Mouse (Mus musculus) CH12.LX (cell line): ENCODE measurements at regions not wholly inside any gene's neighbourhood (a gene's known extent, or its start where the extent isn't known, plus 50 kb on each side); places are given as distances from the start of the nearest gene placed in this dataset.
A peak's percentile ranks its signal among the peaks of the same experiment; 100 is the strongest.

Source experiments
- DNase-seq: peaks from one replicate; pipeline ENCODE4 v3.0.0-alpha.2; 2013; ENCODE audit errors: extremely low read depth
- H3K27ac ChIP-seq: 2 replicates; pipeline ENCODE4 v1.5.1; 2012; ENCODE audit warnings: low read depth, mild to moderate bottlenecking, control low read depth, moderate library complexity; ENCODE audit not compliant: insufficient read depth
- H3K27me3 ChIP-seq: replicated peaks from 2 replicates; pipeline ENCODE3; 2012; ENCODE audit warnings: inconsistent platforms
- H3K36me3 ChIP-seq, 2 experiments: replicated peaks in 1 of 2; 2 replicates each; pipeline versions ENCODE3 to v1.6.1; 2012; ENCODE audit warnings: inconsistent platforms in 1 of 2, low read length in 1 of 2, mild to moderate bottlenecking in 1 of 2, mixed read lengths in 1 of 2, moderate library complexity in 1 of 2; ENCODE audit not compliant: control insufficient read depth in 1 of 2, insufficient read depth in 1 of 2
- H3K4me1 ChIP-seq, 2 experiments: 2 replicates each; pipeline ENCODE4 v1.6.1; 2012; ENCODE audit warnings: inconsistent platforms in 1 of 2, moderate library complexity in 1 of 2; ENCODE audit not compliant: insufficient read depth in 2 of 2, control insufficient read depth in 1 of 2
- H3K4me2 ChIP-seq: 2 replicates; pipeline ENCODE4 v1.6.1; 2012; ENCODE audit warnings: low read depth, mild to moderate bottlenecking, control low read depth; ENCODE audit not compliant: poor library complexity, insufficient read depth, severe bottlenecking
- H3K4me3 ChIP-seq, 3 experiments: fragments of 150-350 bp in 1 of 3; sonication (generic) in 1 of 3; replicated peaks in 1 of 3; 2 replicates each; pipeline versions ENCODE3 to v1.5.1; 2011 to 2012; ENCODE audit warnings: low read depth in 2 of 3, low read length in 2 of 3, mild to moderate bottlenecking in 2 of 3, moderate library complexity in 2 of 3, control low read depth in 1 of 3, improper control_type of control experiment in 1 of 3, inconsistent platforms in 1 of 3, mixed read lengths in 1 of 3; ENCODE audit not compliant: poor library complexity in 1 of 3
- H3K79me2 ChIP-seq: replicated peaks from 2 replicates; pipeline ENCODE4 v1.6.1; 2012; ENCODE audit warnings: mild to moderate bottlenecking, moderate library complexity; ENCODE audit not compliant: control insufficient read depth, poor library complexity, insufficient read depth, severe bottlenecking; ENCODE audit errors: extremely low read depth
- H3K9ac ChIP-seq: 2 replicates; pipeline ENCODE4 v1.6.1; 2012; ENCODE audit warnings: low read depth, mild to moderate bottlenecking, control low read depth, moderate library complexity; ENCODE audit not compliant: insufficient read depth
- H3K9me3 ChIP-seq: replicated peaks from 2 replicates; pipeline ENCODE3; 2012; ENCODE audit warnings: low read length, inconsistent platforms, mixed read lengths
- CHD1 ChIP-seq: IDR thresholded peaks from 2 replicates; pipeline ENCODE4 v1.6.1; 2012; ENCODE audit warnings: low read depth, low read length, improper control_type of control experiment, inconsistent platforms
- CTCF ChIP-seq, 2 experiments: IDR thresholded peaks in 1 of 2; conservative IDR thresholded peaks in 1 of 2; 2 replicates each; pipeline ENCODE4 v1.5.1; 2011 to 2012; ENCODE audit warnings: low read depth in 2 of 2, low read length in 2 of 2, improper control_type of control experiment in 1 of 2, inconsistent platforms in 1 of 2, mild to moderate bottlenecking in 1 of 2, moderate library complexity in 1 of 2
- GABPA ChIP-seq: IDR thresholded peaks from 2 replicates; pipeline ENCODE4 v1.6.1; 2012; ENCODE audit warnings: low read depth, low read length, improper control_type of control experiment, inconsistent platforms; ENCODE audit not compliant: insufficient replicate concordance
- JUN ChIP-seq: IDR thresholded peaks from 2 replicates; pipeline ENCODE4 v1.6.1; 2011; ENCODE audit warnings: low read depth, mild to moderate bottlenecking, low read length, improper control_type of control experiment, moderate library complexity; ENCODE audit not compliant: insufficient read depth
- MAZ ChIP-seq: IDR thresholded peaks from 2 replicates; pipeline ENCODE4 v1.6.1; 2012; ENCODE audit warnings: low read depth, mild to moderate bottlenecking, inconsistent platforms, low read length, improper control_type of control experiment, moderate library complexity
- MEF2A ChIP-seq: IDR thresholded peaks from 2 replicates; pipeline ENCODE4 v1.6.1; 2014; ENCODE audit warnings: low read depth, mild to moderate bottlenecking, inconsistent platforms, low read length, improper control_type of control experiment, borderline replicate concordance
- NELFE ChIP-seq: IDR thresholded peaks from 2 replicates; pipeline ENCODE4 v1.6.1; 2011; ENCODE audit warnings: low read depth, low read length, improper control_type of control experiment
- NRF1 ChIP-seq: IDR thresholded peaks from 2 replicates; pipeline ENCODE4 v1.6.1; 2014; ENCODE audit warnings: low read depth, mild to moderate bottlenecking, inconsistent platforms, low read length, improper control_type of control experiment, moderate library complexity
- RAD21 ChIP-seq: IDR thresholded peaks from 2 replicates; pipeline ENCODE4 v1.6.1; 2011; ENCODE audit warnings: low read depth, mild to moderate bottlenecking, low read length, improper control_type of control experiment, moderate library complexity
- SMC3 ChIP-seq: IDR thresholded peaks from 2 replicates; pipeline ENCODE4 v1.6.1; 2011; ENCODE audit warnings: low read depth, low read length, improper control_type of control experiment
- USF2 ChIP-seq: conservative IDR thresholded peaks from 2 replicates; pipeline ENCODE4 v1.6.1; 2011; ENCODE audit warnings: low read depth, low read length, improper control_type of control experiment
- ZMIZ1 ChIP-seq: IDR thresholded peaks from 2 replicates; pipeline ENCODE4 v1.6.1; 2012; ENCODE audit warnings: low read depth, mild to moderate bottlenecking, inconsistent platforms, low read length, improper control_type of control experiment
- dilution Hi-C: fragments of 300-500 bp; cut with MboI; formaldehyde crosslinking; loops from 2 replicates; pipeline ENCODE4 v1.14.3; 2020; ENCODE audit warnings: low sequenced_read_pairs; ENCODE audit not compliant: extremely low pct_unique_long_range_greater_than_20kb, extremely low pct_ligation_motif_present
- in situ Hi-C: fragments of 300-500 bp; cut with MboI; formaldehyde crosslinking; loops from 3 replicates; pipeline ENCODE4 v1.14.3; 2019; ENCODE audit warnings: low sequenced_read_pairs, low pct_ligation_motif_present, low pct_unique_long_range_greater_than_20kb, mixed read lengths

DNA sequence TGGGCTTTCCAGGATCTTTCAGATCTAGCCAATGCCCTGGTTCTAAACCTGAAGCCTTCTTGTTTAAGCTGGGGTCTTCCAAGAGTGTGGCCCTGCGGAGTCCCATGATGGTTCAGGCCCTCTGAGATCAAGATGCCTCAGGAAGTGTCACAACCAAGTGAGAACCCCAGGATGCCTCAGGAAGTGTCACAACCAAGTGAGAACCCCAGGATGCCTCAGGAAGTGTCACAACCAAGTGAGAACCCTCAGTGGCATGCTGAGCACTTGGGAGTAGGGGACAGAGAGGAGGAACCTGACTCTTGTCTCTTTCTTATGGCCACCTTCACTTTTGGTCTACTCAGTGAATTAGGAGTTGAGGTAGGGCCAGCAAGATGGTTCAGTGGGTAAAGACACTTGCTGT is 114.9 kb upstream of the Zc3h12a start:
- no peaks in the 10 kb centered on the region for H3K36me3 ChIP-seq
- DNase-seq: no peak
- H3K27me3 ChIP-seq: peaks cover 91% of the 10 kb centered on the region
- no peak overlapping the region for H3K4me2 ChIP-seq
- no peak overlapping the region for H3K9ac ChIP-seq
- H3K4me3 ChIP-seq: no peak overlapping the region
- H3K9me3 ChIP-seq: no peaks in the 10 kb centered on the region
- H3K79me2 ChIP-seq: no peaks in the 10 kb centered on the region
- no peak for TF ChIP-seq NRF1
- no peak for TF ChIP-seq USF2
- no peak for TF ChIP-seq GABPA
- no peak for TF ChIP-seq ZMIZ1
- no peak for TF ChIP-seq MAZ
- TF ChIP-seq SMC3: no peak
- no peak for TF ChIP-seq NELFE
- TF ChIP-seq JUN: no peak
- dilution Hi-C loops: no loop called here
- H3K4me1 ChIP-seq: no peaks in the 10 kb centered on the region
- no peak overlapping the region for H3K27ac ChIP-seq
- in situ Hi-C loops: no loop called here

DNA sequence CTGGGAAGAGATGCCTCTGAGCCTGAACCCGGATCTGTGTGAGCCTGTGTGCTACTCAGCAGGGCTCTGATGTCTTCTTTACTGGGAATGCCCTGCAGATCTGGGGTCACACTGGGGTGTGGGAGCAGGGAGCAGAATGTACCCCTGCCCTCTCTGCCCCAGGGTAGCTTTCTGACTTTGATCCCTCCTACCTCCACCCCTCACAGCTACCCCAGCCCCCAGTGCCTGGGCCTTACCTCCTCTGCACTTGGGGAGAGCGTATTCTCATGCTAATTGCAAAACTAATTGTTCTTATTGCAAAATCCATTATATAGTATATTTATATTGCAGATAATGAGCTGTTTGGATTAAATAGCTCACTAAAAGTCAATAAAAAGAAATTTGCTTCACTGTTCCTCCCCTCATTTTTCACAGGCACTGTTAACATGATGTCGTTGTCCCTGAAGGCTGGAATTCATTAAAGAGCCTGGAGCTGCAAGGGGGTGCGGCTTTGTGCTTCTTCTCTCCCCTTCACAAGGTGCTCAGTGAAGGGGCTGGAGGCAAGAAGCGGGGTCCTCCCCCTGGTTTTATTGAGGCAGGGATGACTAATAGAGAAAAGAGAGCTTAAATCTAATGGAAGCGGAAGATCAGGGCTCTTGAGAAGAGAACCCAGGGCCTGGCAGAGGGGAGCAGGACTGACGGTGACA is 114.1 kb upstream of the Zc3h12a start:
- TF ChIP-seq SMC3 (no peak), CHD1 (no peak)
- H3K4me2 ChIP-seq: no peak overlapping the region
- no peaks in the 10 kb centered on the region for H3K9me3 ChIP-seq
- in situ Hi-C loops: no loop called here
- H3K27ac ChIP-seq: no peak overlapping the region
- no peak for DNase-seq
- H3K4me3 ChIP-seq: no peak overlapping the region
- no peaks in the 10 kb centered on the region for H3K79me2 ChIP-seq
- no peaks in the 10 kb centered on the region for H3K36me3 ChIP-seq
- H3K4me1 ChIP-seq: no peaks in the 10 kb centered on the region
- dilution Hi-C loops: no loop called here
- no peak overlapping the region for H3K9ac ChIP-seq
- H3K27me3 ChIP-seq: peaks cover 92% of the 10 kb centered on the region

DNA sequence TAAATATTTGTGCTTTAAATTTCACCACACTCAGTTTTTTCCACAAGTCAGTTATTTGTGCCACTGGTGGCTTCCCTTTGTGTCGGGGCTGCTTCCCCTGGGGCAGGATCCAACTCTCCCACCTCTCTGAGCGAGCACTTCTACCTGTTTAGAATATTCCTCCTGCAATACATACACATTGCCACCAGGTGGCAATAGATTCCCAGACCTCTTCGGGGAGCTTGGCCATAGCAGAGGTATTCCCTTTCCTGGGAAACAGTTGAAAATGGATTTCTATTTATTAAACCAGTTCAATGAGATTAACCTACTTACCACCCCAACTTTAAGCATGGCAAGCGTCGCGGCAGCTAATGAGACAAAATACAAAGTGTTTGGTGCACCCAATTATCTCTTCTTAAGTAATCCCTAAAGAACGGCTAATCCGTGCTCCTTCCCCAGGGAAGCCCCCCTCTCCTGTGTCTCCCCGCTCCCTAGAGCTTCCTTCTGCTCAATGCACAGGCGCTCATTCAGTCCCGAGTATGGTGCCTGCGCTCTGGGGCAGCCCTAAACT is 104.1 kb upstream of the Zc3h12a start:
- H3K4me3 ChIP-seq: no peak overlapping the region
- no peaks in the 10 kb centered on the region for H3K79me2 ChIP-seq
- dilution Hi-C loops: no loop called here
- no peaks in the 10 kb centered on the region for H3K36me3 ChIP-seq
- H3K9me3 ChIP-seq: peaks cover 13% of the 10 kb centered on the region
- DNase-seq: peak; percentile 18
- no peak overlapping the region for H3K9ac ChIP-seq
- no peaks in the 10 kb centered on the region for H3K4me1 ChIP-seq
- no peak overlapping the region for H3K27ac ChIP-seq
- H3K27me3 ChIP-seq: peaks cover 86% of the 10 kb centered on the region
- H3K4me2 ChIP-seq: no peak overlapping the region
- TF ChIP-seq CTCF (conservative IDR thresholded peaks at IDR 0.05 in 1 of 2, IDR thresholded peaks at IDR 0.05 in 1 of 2; ENCODE audit: low read depth in 2 of 2, low read length in 2 of 2) (peak; percentile 75), SMC3 (peak; percentile 74), MEF2A (no peak), RAD21 (peak; percentile 69), NELFE (no peak)
- TF ChIP-seq, all 38 proteins: peak for 3
- in situ Hi-C loops: no loop called here
